Mouse (Mus musculus): ENCODE measurements at regions not wholly inside any gene's neighbourhood (a gene's known extent, or its start where the extent isn't known, plus 50 kb on each side); places are given as distances from the start of the nearest gene placed in this dataset.

DNA sequence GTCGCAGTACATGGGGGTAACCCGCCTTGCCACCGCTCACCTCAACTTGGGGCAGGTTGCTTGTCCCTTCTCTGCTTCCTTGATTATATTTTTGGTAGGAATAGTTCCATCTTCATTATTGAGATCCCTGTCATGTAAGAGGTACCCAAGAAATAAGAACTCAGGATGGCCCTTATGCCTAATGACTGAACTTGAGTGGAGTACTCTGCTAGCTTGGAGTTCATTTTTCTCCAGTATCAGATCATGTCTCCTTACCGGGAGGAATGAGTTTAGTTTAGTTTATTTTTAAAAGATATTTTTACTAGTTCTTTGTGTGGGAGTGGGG, 79.8 kb upstream of the Cpm start:
- Histone ChIP-seq H3K9ac (replicated peaks) (no peak overlapping the region), H3K27me3 (ENCODE audit: insufficient read depth, low read length) (no peaks in the 10 kb centered on the region), H3K4me3 (ENCODE audit: low read depth, low read length) (no peak overlapping the region), H3K9me3 (ENCODE audit: low read length) (peaks cover 2% of the 10 kb centered on the region; the same call in 1 of the 2 replicates), H3K36me3 (replicated peaks; ENCODE audit: insufficient read depth, low read length) (no peaks in the 10 kb centered on the region), H3K4me1 (ENCODE audit: insufficient read depth) (no peaks in the 10 kb centered on the region), H3K4me2 (ENCODE audit: low read depth, low read length) (no peak overlapping the region), H3K27ac (ENCODE audit: low read depth) (no peak overlapping the region)
- ATAC-seq (no peak), DNase-seq (no peak)
- no peak for TF ChIP-seq CTCF (IDR thresholded peaks at IDR 0.05; ENCODE audit: low read depth)
- no peak for TF ChIP-seq EP300 (IDR thresholded peaks at IDR 0.05; ENCODE audit: low read depth)
- 86% methylated on average over 4 of the region's 4 CpGs for WGBS (ENCODE audit: insufficient replicate concordance)

DNA sequence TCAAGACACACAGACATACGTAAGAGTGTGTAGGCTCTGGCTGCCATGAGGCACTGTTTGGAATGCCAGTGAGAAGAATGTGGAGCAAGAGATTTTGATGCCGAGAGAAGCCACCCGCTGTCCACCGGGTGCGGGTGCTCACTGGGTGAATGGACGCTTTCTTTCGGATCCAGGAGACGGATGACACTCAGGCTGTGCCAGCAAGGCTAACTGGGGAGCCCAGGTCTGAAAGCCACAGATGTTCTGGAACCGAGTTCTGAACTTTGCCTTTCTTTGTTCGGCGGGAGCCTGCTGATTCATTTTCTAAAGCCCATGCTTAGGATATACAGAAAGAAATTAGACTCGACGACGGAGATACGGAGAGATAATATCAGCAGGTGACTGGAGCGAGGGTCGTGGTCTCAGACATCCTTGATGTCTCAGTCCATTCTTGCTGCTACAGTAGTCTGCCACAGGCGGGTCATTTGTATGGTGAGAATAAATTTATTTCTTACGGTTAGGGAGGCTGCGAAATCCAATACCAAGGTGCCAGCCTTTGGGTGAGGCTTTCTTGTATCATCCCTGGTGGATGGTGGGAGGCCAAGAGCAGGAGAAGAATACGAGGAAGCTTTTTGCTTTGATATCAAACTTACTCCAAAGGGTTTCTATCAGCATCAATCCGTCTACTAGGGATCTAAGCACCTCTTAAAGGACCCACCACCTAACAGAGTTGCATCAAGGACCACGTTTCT, 80.4 kb upstream of the Cpm start:
- H3K27ac ChIP-seq (ENCODE audit: low read depth): no peak overlapping the region
- H3K9ac ChIP-seq (replicated peaks): no peak overlapping the region
- H3K4me1 ChIP-seq (ENCODE audit: insufficient read depth): no peaks in the 10 kb centered on the region
- no peak overlapping the region for H3K4me3 ChIP-seq (ENCODE audit: low read depth, low read length)
- no peaks in the 10 kb centered on the region for H3K36me3 ChIP-seq (replicated peaks; ENCODE audit: insufficient read depth, low read length)
- H3K9me3 ChIP-seq (ENCODE audit: low read length): peaks cover 2% of the 10 kb centered on the region; the same call in 1 of the 2 replicates
- DNase-seq (no peak), ATAC-seq (no peak)
- H3K4me2 ChIP-seq (ENCODE audit: low read depth, low read length): no peak overlapping the region
- H3K27me3 ChIP-seq (ENCODE audit: insufficient read depth, low read length): no peaks in the 10 kb centered on the region
- WGBS (ENCODE audit: insufficient replicate concordance): 83% methylated on average over 23 of the region's 23 CpGs
- no peak for TF ChIP-seq CTCF (IDR thresholded peaks at IDR 0.05; ENCODE audit: low read depth)
- no peak for TF ChIP-seq EP300 (IDR thresholded peaks at IDR 0.05; ENCODE audit: low read depth)

DNA sequence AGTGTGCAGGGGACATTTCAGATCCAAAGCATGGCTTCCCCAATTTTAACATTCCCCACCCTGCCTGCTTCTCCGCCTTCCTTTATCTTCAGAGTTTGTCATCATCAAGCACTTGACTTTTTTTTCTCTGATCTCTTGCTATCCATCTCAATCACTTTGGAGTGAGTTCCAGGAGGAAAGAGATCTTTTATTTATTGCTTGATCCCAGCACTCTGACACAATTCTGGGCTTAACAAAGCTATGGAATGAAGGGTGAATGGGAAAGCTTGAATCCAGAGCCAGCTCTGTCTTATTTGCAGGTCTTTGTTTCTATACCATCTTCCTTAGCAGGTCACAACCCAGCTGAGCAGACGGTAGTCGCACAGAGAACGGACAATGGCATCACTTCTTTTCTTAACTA, 81.0 kb upstream of the Cpm start:
- Histone ChIP-seq H3K9me3 (ENCODE audit: low read length) (peaks cover 2% of the 10 kb centered on the region; the same call in 1 of the 2 replicates), H3K27ac (ENCODE audit: low read depth) (no peak overlapping the region), H3K9ac (replicated peaks) (no peak overlapping the region), H3K27me3 (ENCODE audit: insufficient read depth, low read length) (no peaks in the 10 kb centered on the region), H3K4me3 (ENCODE audit: low read depth, low read length) (no peak overlapping the region), H3K4me2 (ENCODE audit: low read depth, low read length) (no peak overlapping the region), H3K36me3 (replicated peaks; ENCODE audit: insufficient read depth, low read length) (no peaks in the 10 kb centered on the region), H3K4me1 (ENCODE audit: insufficient read depth) (no peaks in the 10 kb centered on the region)
- 61% methylated on average over 4 of the region's 4 CpGs for WGBS (ENCODE audit: insufficient replicate concordance)
- ATAC-seq (no peak), DNase-seq (no peak)
- TF ChIP-seq CTCF (IDR thresholded peaks at IDR 0.05; ENCODE audit: low read depth): no peak
- TF ChIP-seq EP300 (IDR thresholded peaks at IDR 0.05; ENCODE audit: low read depth): no peak

DNA sequence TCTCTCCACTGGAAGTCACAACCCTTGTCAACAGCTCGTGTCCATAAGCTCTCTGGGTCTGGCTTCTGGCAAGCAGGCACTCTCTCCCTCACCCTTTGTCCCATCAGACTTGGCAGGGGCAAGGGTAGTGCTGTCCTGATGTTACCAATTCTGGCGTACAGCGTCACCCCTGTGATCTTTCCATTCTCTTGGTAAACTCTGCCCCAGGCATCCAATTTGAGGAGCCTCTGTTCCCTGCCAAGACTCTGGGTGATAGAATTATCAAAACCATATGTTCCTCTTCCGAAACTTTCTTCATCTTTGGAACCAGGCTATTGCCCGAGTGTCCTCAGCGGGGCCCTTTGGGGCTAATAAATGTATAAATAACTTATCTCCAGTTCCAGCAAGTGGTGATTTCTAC, 82.0 kb upstream of the Cpm start:
- no peak for TF ChIP-seq CTCF (IDR thresholded peaks at IDR 0.05; ENCODE audit: low read depth)
- no peak for TF ChIP-seq EP300 (IDR thresholded peaks at IDR 0.05; ENCODE audit: low read depth)
- ATAC-seq (no peak), DNase-seq (no peak)
- WGBS (ENCODE audit: insufficient replicate concordance): 79% methylated on average over 6 of the region's 6 CpGs
- Histone ChIP-seq H3K4me3 (ENCODE audit: low read depth, low read length) (no peak overlapping the region), H3K27ac (ENCODE audit: low read depth) (no peak overlapping the region), H3K36me3 (replicated peaks; ENCODE audit: insufficient read depth, low read length) (no peaks in the 10 kb centered on the region), H3K27me3 (ENCODE audit: insufficient read depth, low read length) (no peaks in the 10 kb centered on the region), H3K4me1 (ENCODE audit: insufficient read depth) (no peaks in the 10 kb centered on the region), H3K9ac (replicated peaks) (no peak overlapping the region), H3K4me2 (ENCODE audit: low read depth, low read length) (no peak overlapping the region), H3K9me3 (ENCODE audit: low read length) (peaks cover 2% of the 10 kb centered on the region; the same call in 1 of the 2 replicates)

DNA sequence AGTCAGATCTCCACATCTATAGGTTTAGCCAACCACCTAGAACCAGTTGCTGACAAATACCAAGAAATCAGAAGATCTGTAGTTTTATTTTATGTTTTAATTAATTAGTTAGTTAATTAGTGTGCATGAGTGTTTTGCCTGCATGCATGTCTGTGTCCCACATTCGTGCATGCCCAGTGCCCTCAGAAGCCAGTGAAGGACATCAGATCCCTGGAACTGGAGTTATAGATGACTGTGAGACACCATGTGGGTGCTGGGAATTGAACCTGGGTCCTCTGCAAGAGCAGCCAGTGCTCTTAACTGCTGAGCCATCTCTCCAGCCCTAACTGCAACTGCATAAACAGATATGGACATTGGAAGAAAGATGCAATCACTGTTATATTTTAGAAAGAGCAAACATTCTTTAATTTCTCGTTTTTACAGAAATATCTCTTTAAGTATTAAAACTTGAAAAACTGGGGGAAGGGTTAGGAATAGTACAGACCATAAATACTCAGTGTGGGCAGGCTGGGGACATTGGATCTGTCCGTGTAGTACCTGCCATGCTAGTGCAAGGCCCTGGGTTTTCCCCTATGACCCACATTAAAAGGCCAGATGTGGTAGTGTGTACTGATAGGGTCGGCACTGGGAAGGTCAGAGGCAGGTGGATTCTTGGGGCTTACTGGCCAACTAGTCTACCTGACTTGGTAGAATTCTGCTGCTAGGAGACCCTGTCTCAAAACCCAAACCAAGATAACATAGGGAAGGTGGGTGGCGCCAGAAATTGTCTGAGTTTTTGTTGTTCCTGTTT, 83.3 kb upstream of the Cpm start:
- no peak for TF ChIP-seq EP300 (IDR thresholded peaks at IDR 0.05; ENCODE audit: low read depth)
- TF ChIP-seq CTCF (IDR thresholded peaks at IDR 0.05; ENCODE audit: low read depth): no peak
- ATAC-seq: no peak
- WGBS (ENCODE audit: insufficient replicate concordance): 75% methylated on average over 5 of the region's 5 CpGs

DNA sequence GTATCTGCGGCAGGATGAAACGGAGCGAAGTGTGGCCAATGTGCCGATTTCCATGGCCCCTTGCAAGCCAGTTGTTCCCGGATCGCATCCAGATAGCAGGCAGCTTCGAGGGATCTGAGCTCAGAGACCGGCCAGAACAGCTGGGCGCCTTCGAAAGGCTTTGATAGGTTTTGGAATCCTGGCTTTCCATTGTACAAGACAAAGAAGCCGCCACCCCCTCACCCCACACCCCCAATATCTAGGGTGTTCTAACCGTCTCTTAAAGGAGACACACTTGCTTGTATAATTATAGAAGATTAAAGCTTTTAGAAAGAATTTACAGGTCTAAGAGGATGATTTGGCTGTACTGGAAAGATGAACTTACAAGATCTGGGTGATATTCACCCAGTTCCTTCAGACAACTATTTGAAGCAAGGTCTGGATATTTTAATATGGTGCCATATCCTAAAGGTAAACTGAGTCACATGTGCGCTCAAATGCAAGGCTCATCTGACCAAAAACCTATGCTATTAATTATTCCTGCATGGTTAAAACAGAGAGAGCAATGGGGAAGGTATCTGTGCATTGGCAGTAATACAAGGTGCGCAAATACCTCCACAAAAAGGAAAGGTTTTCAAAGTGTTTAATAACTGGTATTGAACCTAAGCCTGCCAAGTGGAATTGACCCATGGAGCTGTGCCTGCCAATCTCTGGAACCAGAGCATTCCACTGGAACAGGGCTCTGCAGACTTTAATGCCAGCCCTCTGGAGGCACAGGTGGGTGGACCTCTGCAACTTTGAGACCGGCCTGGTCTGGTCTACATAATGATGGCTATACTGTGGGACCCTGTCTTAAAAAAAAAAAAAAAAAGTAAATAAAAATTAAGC, 84.4 kb upstream of the Cpm start:
- H3K9ac ChIP-seq (replicated peaks): no peak overlapping the region
- ATAC-seq (no peak), DNase-seq (no peak)
- no peaks in the 10 kb centered on the region for H3K27me3 ChIP-seq (ENCODE audit: insufficient read depth, low read length)
- H3K36me3 ChIP-seq (replicated peaks; ENCODE audit: insufficient read depth, low read length): no peaks in the 10 kb centered on the region
- H3K4me1 ChIP-seq (ENCODE audit: insufficient read depth): no peaks in the 10 kb centered on the region
- 78% methylated on average over 15 of the region's 15 CpGs for WGBS (ENCODE audit: insufficient replicate concordance)
- no peak overlapping the region for H3K4me2 ChIP-seq (ENCODE audit: low read depth, low read length)
- TF ChIP-seq CTCF (IDR thresholded peaks at IDR 0.05; ENCODE audit: low read depth) (no peak), EP300 (IDR thresholded peaks at IDR 0.05; ENCODE audit: low read depth) (no peak)
- no peaks in the 10 kb centered on the region for H3K9me3 ChIP-seq (ENCODE audit: low read length)
- no peak overlapping the region for H3K4me3 ChIP-seq (ENCODE audit: low read depth, low read length)
- no peak overlapping the region for H3K27ac ChIP-seq (ENCODE audit: low read depth)

More for the DNA sequence above, 83.3 kb upstream of the Cpm start:
- H3K4me1 ChIP-seq (ENCODE audit: insufficient read depth): no peaks in the 10 kb centered on the region
- H3K27ac ChIP-seq (ENCODE audit: low read depth): no peak overlapping the region
- no peaks in the 10 kb centered on the region for H3K36me3 ChIP-seq (replicated peaks; ENCODE audit: insufficient read depth, low read length)
- no peak overlapping the region for H3K9ac ChIP-seq (replicated peaks)
- no peaks in the 10 kb centered on the region for H3K9me3 ChIP-seq (ENCODE audit: low read length)
- no peak overlapping the region for H3K4me3 ChIP-seq (ENCODE audit: low read depth, low read length)
- no peak for DNase-seq
- no peaks in the 10 kb centered on the region for H3K27me3 ChIP-seq (ENCODE audit: insufficient read depth, low read length)
- no peak overlapping the region for H3K4me2 ChIP-seq (ENCODE audit: low read depth, low read length)
